Mouse (Mus musculus): ENCODE measurements at regions not wholly inside any gene's neighbourhood (a gene's known extent, or its start where the extent isn't known, plus 50 kb on each side); places are given as distances from the start of the nearest gene placed in this dataset.
A peak's percentile ranks its signal among the peaks of the same experiment; 100 is the strongest.
"Not testable (repeated sequence)": the region's sequence is repeated elsewhere in the genome, so short reads cannot be mapped to it uniquely, and the experiment has no call there.

DNA sequence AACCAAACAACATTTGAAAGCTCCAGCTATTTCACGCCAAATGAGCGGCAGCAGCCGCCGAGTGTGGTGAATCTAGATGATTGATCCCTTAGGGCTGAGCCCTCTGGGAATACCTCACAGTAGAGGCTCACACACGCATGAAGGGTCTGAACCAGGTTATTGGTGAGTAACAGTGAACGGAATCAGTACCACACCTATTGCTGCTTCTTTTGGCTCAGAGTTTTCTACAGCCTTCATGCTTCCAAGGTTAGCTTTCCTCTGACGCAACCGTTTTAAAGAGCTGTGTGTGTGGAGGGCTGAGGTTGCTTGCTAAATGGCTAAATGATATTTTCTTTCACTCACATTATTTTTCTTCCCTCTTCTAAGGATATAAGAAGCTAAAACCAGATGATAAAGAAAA is 464.4 kb downstream of the Gja1 start:
- no peak for DNase-seq (ENCODE audit: extremely low spot score in 1 of 2, low spot score in 2 of 2)
- intact Hi-C loops (cut with DNase I) = no loop called here

GRCm38 (mm10) chr10:56841973-56842372 is 464.8 kb downstream of the Gja1 start:
- intact Hi-C loops (cut with DNase I) = no loop called here
- no peak for DNase-seq (ENCODE audit: extremely low spot score in 1 of 2, low spot score in 2 of 2)

DNA sequence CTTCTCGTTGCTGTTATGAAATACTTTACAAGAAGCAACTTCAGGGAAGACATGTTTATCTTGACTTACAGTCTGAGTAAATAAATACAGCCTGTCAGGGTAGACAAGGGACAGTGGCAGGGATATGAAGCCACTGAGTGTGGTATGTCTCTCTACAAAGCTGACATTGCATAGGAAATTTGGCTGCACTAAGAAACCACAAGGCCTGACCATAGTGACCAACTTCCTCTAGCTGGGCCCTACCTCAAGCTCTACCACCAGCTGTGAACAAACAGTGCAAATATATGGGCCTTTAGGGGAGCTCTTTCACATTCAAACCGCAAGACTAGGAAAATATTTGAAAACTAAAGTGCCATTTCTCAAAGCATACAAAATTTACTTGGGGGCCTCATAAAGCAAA is 475.4 kb downstream of the Gja1 start:
- DNase-seq (ENCODE audit: extremely low spot score in 1 of 2, low spot score in 2 of 2) = no peak
- intact Hi-C loops (cut with DNase I) = no loop called here

DNA sequence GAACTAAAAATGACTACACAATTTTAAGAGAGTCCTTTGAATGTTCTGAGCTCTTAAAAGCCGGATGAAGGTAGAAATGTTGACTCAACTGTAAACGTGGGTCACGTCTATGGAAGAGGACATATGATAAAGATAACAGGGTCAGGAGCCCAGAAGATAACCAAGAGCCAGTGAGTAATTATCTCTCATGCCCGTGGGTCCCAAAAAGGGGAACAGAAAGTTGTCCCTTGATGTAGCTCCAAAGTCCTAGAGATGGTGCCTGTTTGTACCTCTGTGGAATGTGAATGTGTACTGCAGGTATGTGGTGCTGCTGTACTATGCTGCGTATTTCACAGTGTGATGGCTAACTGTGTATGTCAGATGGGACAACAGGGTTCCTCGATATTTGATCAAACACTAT is 479.1 kb downstream of the Gja1 start:
- intact Hi-C loops (cut with DNase I) = no loop called here
- DNase-seq (ENCODE audit: extremely low spot score in 1 of 2, low spot score in 2 of 2) = no peak

- no peak for DNase-seq (ENCODE audit: extremely low spot score in 1 of 2, low spot score in 2 of 2)
- intact Hi-C loops (cut with DNase I) = loop anchor here (10.0 kb wide), 1 partner anchor 505 kb away; the partner anchor contains the start of gene Gja1
Measured at GRCm38 (mm10) chr10:56879744-56880143, 502.6 kb downstream of the Gja1 start.

GRCm38 (mm10) chr10:56880154-56880591 is 503.0 kb downstream of the Gja1 start:
- peak; percentile 28 to 30 for DNase-seq (ENCODE audit: extremely low spot score in 1 of 2, low spot score in 2 of 2)
- intact Hi-C loops (cut with DNase I) = loop anchor here (10.0 kb wide), 1 partner anchor 505 kb away; the partner anchor contains the start of gene Gja1

- DNase-seq (ENCODE audit: extremely low spot score in 1 of 2, low spot score in 2 of 2) = peak in 1 of 2 experiments; percentile 36
- intact Hi-C loops (cut with DNase I) = loop anchor here (10.0 kb wide), 1 partner anchor 510 kb away; the partner anchor contains the start of gene Gja1
Measured at GRCm38 (mm10) chr10:56884456-56885410, 507.6 kb downstream of the Gja1 start.

GRCm38 (mm10) chr10:56891530-56891929 is 514.4 kb downstream of the Gja1 start:
- intact Hi-C loops (cut with DNase I); DNase-seq (ENCODE audit: extremely low spot score in 1 of 2, low spot score in 2 of 2): not testable (repeated sequence)

- DNase-seq (ENCODE audit: extremely low spot score in 1 of 2, low spot score in 2 of 2) = no peak
- intact Hi-C loops (cut with DNase I) = no loop called here
Measured at GRCm38 (mm10) chr10:56892666-56893209, 515.6 kb downstream of the Gja1 start.

GRCm38 (mm10) chr10:56893210-56893705 is 516.1 kb downstream of the Gja1 start:
- DNase-seq (ENCODE audit: extremely low spot score in 1 of 2, low spot score in 2 of 2) = peak; percentile 42 to 55

DNA sequence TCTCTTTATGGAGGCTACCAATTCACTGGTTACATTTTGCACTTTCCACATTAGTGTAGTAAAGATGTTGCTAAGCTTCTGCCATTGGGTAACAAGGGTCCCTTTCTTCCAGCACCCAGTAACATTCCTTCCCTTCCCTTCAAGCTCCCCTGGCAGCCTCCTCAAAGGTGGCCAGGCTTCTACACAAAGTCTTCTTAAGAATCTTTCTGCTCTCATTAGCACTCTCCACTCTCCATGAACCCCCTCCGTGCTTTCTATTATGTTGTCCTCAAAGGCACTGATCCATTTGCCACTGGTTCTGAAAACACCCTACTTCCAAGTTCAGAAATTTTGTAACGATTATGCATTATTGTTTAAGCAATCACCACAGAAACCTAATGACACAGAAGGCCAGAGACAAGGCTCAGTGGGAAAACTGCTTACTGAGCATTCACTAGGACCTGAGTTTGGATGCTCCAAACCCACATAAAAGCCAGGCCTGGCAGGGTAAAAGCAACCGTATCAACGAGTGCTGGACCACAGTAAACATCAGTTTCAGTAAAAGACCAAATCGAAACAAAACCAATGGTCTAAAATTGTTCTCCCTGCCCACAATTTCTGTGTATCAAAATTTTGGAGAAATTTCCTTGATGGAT is 522.6 kb downstream of the Gja1 start:
- intact Hi-C loops (cut with DNase I) = no loop called here
- peak; percentile 18 to 38 for DNase-seq (ENCODE audit: extremely low spot score in 1 of 2, low spot score in 2 of 2)

More at GRCm38 (mm10) chr10:56893210-56893705, 516.1 kb downstream of the Gja1 start:
- intact Hi-C loops (cut with DNase I) = no loop called here

- intact Hi-C loops (cut with DNase I) = no loop called here
Measured at GRCm38 (mm10) chr10:56900914-56901313, 523.8 kb downstream of the Gja1 start.

DNA sequence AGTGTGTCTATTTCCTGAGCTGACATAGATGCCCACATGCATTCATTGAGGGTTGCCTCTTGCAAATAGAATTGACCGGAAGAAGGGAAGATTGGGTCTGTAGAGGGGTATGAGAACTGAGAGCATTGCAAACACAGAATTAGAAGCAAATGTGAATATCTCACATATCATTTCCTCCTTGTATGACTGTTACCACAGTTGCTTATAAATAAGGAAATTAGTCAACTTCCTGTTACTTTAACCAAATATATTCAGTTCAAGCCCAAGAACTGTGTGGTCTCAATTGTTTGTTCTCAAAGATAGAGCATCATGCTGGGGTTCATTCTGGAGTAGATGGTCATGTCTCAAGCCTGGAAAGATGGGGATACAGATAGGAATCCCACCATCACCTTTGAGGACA is 535.6 kb downstream of the Gja1 start:
- DNase-seq (ENCODE audit: extremely low spot score in 1 of 2, low spot score in 2 of 2) = no peak
- intact Hi-C loops (cut with DNase I) = no loop called here

More at GRCm38 (mm10) chr10:56900914-56901313, 523.8 kb downstream of the Gja1 start:
- no peak for DNase-seq (ENCODE audit: extremely low spot score in 1 of 2, low spot score in 2 of 2)

- DNase-seq (ENCODE audit: extremely low spot score in 1 of 2, low spot score in 2 of 2) = no peak
- intact Hi-C loops (cut with DNase I) = no loop called here
Measured at GRCm38 (mm10) chr10:56914103-56914502, 537.0 kb downstream of the Gja1 start.

GRCm38 (mm10) chr10:56918412-56918811 is 541.3 kb downstream of the Gja1 start:
- intact Hi-C loops (cut with DNase I) = no loop called here
- DNase-seq (ENCODE audit: extremely low spot score in 1 of 2, low spot score in 2 of 2) = no peak

- DNase-seq (ENCODE audit: extremely low spot score in 1 of 2, low spot score in 2 of 2) = peak in 1 of 2 experiments; percentile 61
- intact Hi-C loops (cut with DNase I) = no loop called here
Measured at GRCm38 (mm10) chr10:56920711-56921672, 543.9 kb downstream of the Gja1 start.

DNA sequence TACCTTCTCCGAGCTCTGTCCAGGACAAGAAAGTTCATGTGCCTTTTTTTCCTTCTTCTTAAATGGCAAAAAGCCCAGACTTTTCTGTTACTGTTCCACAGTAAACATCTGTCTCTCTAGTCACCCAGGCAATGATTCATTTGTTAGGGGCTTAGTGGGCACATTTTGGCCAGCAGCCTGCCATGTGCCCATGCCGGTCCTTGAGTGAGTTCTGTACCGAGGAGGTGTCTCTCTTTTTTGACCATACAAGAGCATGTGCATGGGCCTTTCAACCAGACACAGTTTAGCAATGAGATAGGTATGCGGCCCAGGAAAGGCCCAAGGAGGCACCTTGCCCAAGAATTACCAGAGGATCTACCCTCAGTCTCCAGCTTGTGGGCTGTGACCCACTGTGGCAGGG is 551.0 kb upstream of the Hsf2 start:
- intact Hi-C loops (cut with DNase I) = no loop called here
- peak in 1 of 2 experiments; percentile 17 for DNase-seq (ENCODE audit: extremely low spot score in 1 of 2, low spot score in 2 of 2)

DNA sequence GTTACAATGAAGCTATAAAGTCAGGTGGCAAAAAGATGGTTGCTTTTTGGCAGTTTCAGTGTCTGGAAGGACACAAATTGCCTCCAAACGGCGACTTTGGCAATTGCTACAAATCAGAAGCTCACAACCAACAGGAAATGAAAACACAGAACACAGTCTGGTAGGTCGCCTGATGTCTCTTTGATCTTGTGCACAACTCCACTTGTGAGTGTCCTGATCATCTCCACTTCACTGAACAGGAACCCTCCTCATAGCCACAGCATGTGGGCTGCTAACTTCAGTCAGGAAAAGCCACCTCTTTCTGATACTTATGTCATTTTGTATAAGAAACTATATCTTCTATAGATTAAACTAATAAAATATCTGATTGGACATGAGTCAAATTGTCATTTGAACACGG is 544.2 kb upstream of the Hsf2 start:
- no peak for DNase-seq (ENCODE audit: extremely low spot score in 1 of 2, low spot score in 2 of 2)
- intact Hi-C loops (cut with DNase I) = no loop called here
